Mouse (Mus musculus) CH12.LX (cell line): ENCODE measurements at regions not wholly inside any gene's neighbourhood (a gene's known extent, or its start where the extent isn't known, plus 50 kb on each side); places are given as distances from the start of the nearest gene placed in this dataset.
"Not testable (repeated sequence)": the region's sequence is repeated elsewhere in the genome, so short reads cannot be mapped to it uniquely, and the experiment has no call there.

Experiments used
- BHLHE40 ChIP-seq: IDR thresholded peaks from 2 replicates; pipeline ENCODE4 v1.6.1; 2011; ENCODE audit warnings: mild to moderate bottlenecking, low read depth, low read length, improper control_type of control experiment
- SMC3 ChIP-seq: IDR thresholded peaks from 2 replicates; pipeline ENCODE4 v1.6.1; 2011; ENCODE audit warnings: low read depth, low read length, improper control_type of control experiment
- USF2 ChIP-seq: conservative IDR thresholded peaks from 2 replicates; pipeline ENCODE4 v1.6.1; 2011; ENCODE audit warnings: low read depth, low read length, improper control_type of control experiment

DNA sequence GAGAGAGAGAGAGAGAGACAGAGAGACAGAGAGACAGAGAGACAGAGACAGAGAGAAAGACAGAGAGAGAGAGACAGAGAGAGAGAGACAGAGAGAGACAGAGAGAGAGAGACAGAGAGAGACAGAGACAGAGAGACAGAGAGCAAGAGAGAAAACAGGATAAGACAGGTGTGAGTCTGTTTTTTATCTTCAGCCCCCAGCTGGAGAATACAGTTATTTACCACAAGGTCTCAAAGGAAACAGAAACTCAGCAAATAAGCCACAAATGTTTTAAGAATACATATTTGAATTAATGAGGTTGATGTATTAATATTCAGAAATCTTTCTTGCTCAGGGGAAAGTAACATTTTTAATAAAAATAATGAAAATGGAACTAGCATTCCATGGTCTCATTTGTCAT, 130.7 kb upstream of the Nyap2 start:
- TF ChIP-seq SMC3, BHLHE40, USF2: not testable (repeated sequence)
